Mouse (Mus musculus): ENCODE measurements at regions not wholly inside any gene's neighbourhood (a gene's known extent, or its start where the extent isn't known, plus 50 kb on each side); places are given as distances from the start of the nearest gene placed in this dataset.

DNA sequence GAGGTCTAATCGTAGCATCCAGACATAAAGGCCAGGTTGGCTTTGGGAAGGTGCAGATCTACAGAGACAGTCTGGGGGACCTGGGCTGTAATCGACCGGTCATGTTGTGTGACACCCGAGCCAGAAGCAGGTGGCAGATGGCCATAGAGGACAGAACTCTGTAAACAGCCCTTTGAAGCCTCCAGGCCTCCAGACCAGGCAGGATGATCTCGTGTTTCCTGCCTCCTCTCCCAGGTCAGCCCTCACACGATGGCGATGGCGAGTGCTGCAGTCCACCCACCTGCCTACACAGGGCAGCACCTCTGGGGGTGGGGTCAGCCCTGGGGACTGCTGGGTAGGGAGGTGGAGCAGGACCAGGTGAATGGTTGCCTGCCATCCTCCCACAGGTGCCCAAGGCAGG lies 89.8 kb upstream of the Sulf2 start:
- TF ChIP-seq CTCF (IDR thresholded peaks at IDR 0.05; ENCODE audit: low read depth) (no peak), EP300 (IDR thresholded peaks at IDR 0.05; ENCODE audit: low read depth) (no peak)

Data from liver, postnatal 0 days (tissue).